Mouse (Mus musculus): ENCODE results near the gene Tnnt1. TPM values are rescaled to one million over a fixed set of nuclear protein-coding genes. Genes with fewer than 3 reads are reported as not detected.

Gene Tnnt1
- polyA plus RNA-seq, 1 experiment from 2014 or later, result 64.7 TPM

Other genes with a start within 250 kb of the Tnnt1 start
- gene Ncr1, start 178.7 kb downstream of the Tnnt1 start, polyA plus RNA-seq (2014; fragmentation: Nextera tagmentation; extraction: Ambion mirVana), result not detected in 2 replicates
- gene Gp6, start 118.6 kb downstream of the Tnnt1 start, polyA plus RNA-seq (2014; fragmentation: Nextera tagmentation; extraction: Ambion mirVana), result 0.23 and 0.67 TPM in 2 replicates
- gene Rdh13, start 70.7 kb downstream of the Tnnt1 start, polyA plus RNA-seq (2014; fragmentation: Nextera tagmentation; extraction: Ambion mirVana), result 29.8 and 30.0 TPM in 2 replicates
- 3.4 and 6.7 TPM in 2 replicates for gene Eps8l1, start 55.7 kb downstream of the Tnnt1 start, polyA plus RNA-seq (2014; fragmentation: Nextera tagmentation; extraction: Ambion mirVana)
- gene Ppp1r12c, start 14.7 kb downstream of the Tnnt1 start, polyA plus RNA-seq (2014; fragmentation: Nextera tagmentation; extraction: Ambion mirVana), result 40.9 and 46.0 TPM in 2 replicates
- gene Tnni3, start 7.8 kb upstream of the Tnnt1 start, polyA plus RNA-seq (2014; fragmentation: Nextera tagmentation; extraction: Ambion mirVana), result 3.2 and 5.3 TPM in 2 replicates
- 1.9 and 2.4 TPM in 2 replicates for gene Dnaaf3, start 16.1 kb upstream of the Tnnt1 start, polyA plus RNA-seq (2014; fragmentation: Nextera tagmentation; extraction: Ambion mirVana)
- gene Syt5, start 31.2 kb upstream of the Tnnt1 start, polyA plus RNA-seq (2014; fragmentation: Nextera tagmentation; extraction: Ambion mirVana), result 4.1 and 4.2 TPM in 2 replicates
- gene Ptprh, start 87.7 kb upstream of the Tnnt1 start, polyA plus RNA-seq (2014; fragmentation: Nextera tagmentation; extraction: Ambion mirVana), result not detected in 2 replicates
- 1.1 and 2.5 TPM in 2 replicates for gene Tmem86b, start 115.0 kb upstream of the Tnnt1 start, polyA plus RNA-seq (2014; fragmentation: Nextera tagmentation; extraction: Ambion mirVana)
- gene Ppp6r1, start 142.6 kb upstream of the Tnnt1 start, polyA plus RNA-seq (2014; fragmentation: Nextera tagmentation; extraction: Ambion mirVana), result 4.9 and 6.5 TPM in 2 replicates
- 104 and 112 TPM in 2 replicates for gene Hspbp1, start 168.7 kb upstream of the Tnnt1 start, polyA plus RNA-seq (2014; fragmentation: Nextera tagmentation; extraction: Ambion mirVana)
- 1.7 and 2.5 TPM in 2 replicates for gene Brsk1, start 174.2 kb upstream of the Tnnt1 start, polyA plus RNA-seq (2014; fragmentation: Nextera tagmentation; extraction: Ambion mirVana)
- gene Tmem150b, start 208.9 kb upstream of the Tnnt1 start, polyA plus RNA-seq (2014; fragmentation: Nextera tagmentation; extraction: Ambion mirVana), result 0.16 and 0.19 TPM in 2 replicates
- 76.2 and 80.5 TPM in 2 replicates for gene Kmt5c, start 223.7 kb upstream of the Tnnt1 start, polyA plus RNA-seq (2014; fragmentation: Nextera tagmentation; extraction: Ambion mirVana)
- gene Cox6b2, start 236.7 kb upstream of the Tnnt1 start, polyA plus RNA-seq (2014; fragmentation: Nextera tagmentation; extraction: Ambion mirVana), result 36.9 and 38.4 TPM in 2 replicates

All from limb, embryonic 11.5 days (tissue).